Mouse (Mus musculus): ENCODE data around the gene Cad. TPM values are rescaled to one million over a fixed set of nuclear protein-coding genes. Genes with fewer than 3 reads are reported as not detected.

The Cad gene
- polyA plus RNA-seq, 1 experiment from 2014 or later: 38.4 TPM

DNA sequence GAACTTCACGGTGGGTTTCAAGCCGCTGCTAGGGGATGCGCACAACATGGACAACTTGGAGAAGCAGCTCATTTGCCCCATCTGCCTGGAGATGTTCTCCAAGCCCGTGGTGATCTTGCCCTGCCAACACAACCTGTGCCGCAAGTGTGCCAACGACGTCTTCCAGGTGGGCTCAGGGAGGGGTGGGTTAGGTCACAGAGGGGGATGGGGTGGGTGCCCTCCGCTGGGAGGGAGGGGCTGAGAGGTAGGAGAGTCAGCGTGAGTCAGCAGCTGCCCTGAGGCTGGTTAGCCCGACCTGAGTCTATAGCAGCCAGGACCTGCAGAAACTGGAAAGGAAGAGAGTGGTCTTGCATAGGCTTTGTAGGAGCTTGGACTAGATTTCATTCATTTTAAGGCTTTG is 62.3 kb downstream of the Cad start:
- peak overlapping the region; percentile 36 for H3K4me3 ChIP-seq
- 13% methylated on average over 10 of the region's 10 CpGs for WGBS
- H3K4me2 ChIP-seq: peak overlapping the region; percentile 69
- H3K9ac ChIP-seq: peak overlapping the region; percentile 60
- no peaks in the 10 kb centered on the region for H3K36me3 ChIP-seq
- no peak for ATAC-seq (ENCODE audit: insufficient number of reproducible peaks, low FRiP score)
- peaks cover 10% of the 10 kb centered on the region for H3K4me1 ChIP-seq (replicated peaks)
- peak overlapping the region; percentile 85 for H3K27ac ChIP-seq (ENCODE audit: poor library complexity, severe bottlenecking)
- H3K9me3 ChIP-seq (replicated peaks): no peaks in the 10 kb centered on the region
- no peaks in the 10 kb centered on the region; the same call in 1 of the 2 replicates for H3K27me3 ChIP-seq (replicated peaks)

GRCm38 (mm10) chr5:31121111-31121510 is 66.5 kb downstream of the Cad start:
- H3K4me3 ChIP-seq: no peak overlapping the region
- H3K9ac ChIP-seq: no peak overlapping the region
- no peak for ATAC-seq (ENCODE audit: insufficient number of reproducible peaks, low FRiP score)
- H3K36me3 ChIP-seq: no peaks in the 10 kb centered on the region
- H3K27ac ChIP-seq (ENCODE audit: poor library complexity, severe bottlenecking): no peak overlapping the region
- 74% methylated on average over 8 of the region's 8 CpGs for WGBS
- no peaks in the 10 kb centered on the region; the same call in 1 of the 2 replicates for H3K27me3 ChIP-seq (replicated peaks)
- peaks cover 9% of the 10 kb centered on the region for H3K4me1 ChIP-seq (replicated peaks)
- no peaks in the 10 kb centered on the region for H3K9me3 ChIP-seq (replicated peaks)
- H3K4me2 ChIP-seq: no peak overlapping the region

DNA sequence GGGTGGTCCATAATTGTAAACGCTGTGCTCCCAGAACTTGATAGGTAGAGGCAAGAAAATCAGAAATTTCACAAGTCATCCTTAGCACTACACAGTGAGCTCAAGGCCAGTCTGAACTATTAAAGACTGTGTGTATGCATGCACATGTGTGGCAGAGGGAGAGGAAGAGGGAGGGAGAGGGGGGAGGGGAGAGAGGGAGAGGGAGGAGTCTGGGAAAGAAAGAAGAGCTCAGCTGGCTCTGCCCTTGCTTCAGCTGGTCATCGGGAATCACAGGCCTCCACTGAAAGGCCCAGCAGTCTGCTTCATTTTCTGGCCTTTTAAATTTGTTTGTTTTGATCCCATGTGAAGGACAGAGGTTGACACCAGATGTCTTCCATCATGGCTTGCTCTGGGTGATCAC is 68.9 kb downstream of the Cad start:
- H3K9ac ChIP-seq: no peak overlapping the region
- no peaks in the 10 kb centered on the region for H3K4me1 ChIP-seq (replicated peaks)
- no peak overlapping the region for H3K4me3 ChIP-seq
- no peak overlapping the region for H3K27ac ChIP-seq (ENCODE audit: poor library complexity, severe bottlenecking)
- no peak for ATAC-seq (ENCODE audit: insufficient number of reproducible peaks, low FRiP score)
- H3K36me3 ChIP-seq: no peaks in the 10 kb centered on the region
- no peak overlapping the region for H3K4me2 ChIP-seq
- 48% methylated on average over 2 of the region's 2 CpGs for WGBS
- no peaks in the 10 kb centered on the region for H3K27me3 ChIP-seq (replicated peaks)
- H3K9me3 ChIP-seq (replicated peaks): no peaks in the 10 kb centered on the region

- Histone ChIP-seq H3K27me3 (replicated peaks) (no peaks in the 10 kb centered on the region), H3K9me3 (replicated peaks) (no peaks in the 10 kb centered on the region), H3K4me3 (no peak overlapping the region), H3K27ac (ENCODE audit: poor library complexity, severe bottlenecking) (no peak overlapping the region), H3K36me3 (no peaks in the 10 kb centered on the region), H3K9ac (no peak overlapping the region), H3K4me2 (no peak overlapping the region), H3K4me1 (replicated peaks) (no peaks in the 10 kb centered on the region)
- no peak for ATAC-seq (ENCODE audit: insufficient number of reproducible peaks, low FRiP score)
- 31% methylated on average over 5 of the region's 5 CpGs for WGBS
Measured at GRCm38 (mm10) chr5:31126050-31126449, 71.5 kb downstream of the Cad start.

Other genes with a start within 250 kb of the Cad start
- gene Mapre3, start 240.1 kb upstream of the Cad start, polyA plus RNA-seq (2016; fragmentation: Nextera tagmentation; extraction: Ambion mirVana): 18.3 and 19.6 TPM in 2 replicates
- gene Tmem214, start 186.8 kb upstream of the Cad start, polyA plus RNA-seq (2016; fragmentation: Nextera tagmentation; extraction: Ambion mirVana): 81.9 and 84.8 TPM in 2 replicates
- gene Agbl5, start 166.1 kb upstream of the Cad start, polyA plus RNA-seq (2016; fragmentation: Nextera tagmentation; extraction: Ambion mirVana): 12.5 and 14.4 TPM in 2 replicates
- 386 and 388 TPM in 2 replicates for gene Ost4, start 147.0 kb upstream of the Cad start, polyA plus RNA-seq (2016; fragmentation: Nextera tagmentation; extraction: Ambion mirVana)
- gene Emilin1, start 141.4 kb upstream of the Cad start, polyA plus RNA-seq (2016; fragmentation: Nextera tagmentation; extraction: Ambion mirVana): 179 and 187 TPM in 2 replicates
- gene Khk, start 133.3 kb upstream of the Cad start, polyA plus RNA-seq (2016; fragmentation: Nextera tagmentation; extraction: Ambion mirVana): 6.5 and 8.1 TPM in 2 replicates
- 4.9 and 5.2 TPM in 2 replicates for gene Cgref1, start 109.2 kb upstream of the Cad start, polyA plus RNA-seq (2016; fragmentation: Nextera tagmentation; extraction: Ambion mirVana)
- 86.0 and 89.0 TPM in 2 replicates for gene Preb, start 94.4 kb upstream of the Cad start, polyA plus RNA-seq (2016; fragmentation: Nextera tagmentation; extraction: Ambion mirVana)
- gene Tcf23, start 86.1 kb upstream of the Cad start, polyA plus RNA-seq (2016; fragmentation: Nextera tagmentation; extraction: Ambion mirVana): 0.18 and 0.22 TPM in 2 replicates
- 102 and 107 TPM in 2 replicates for gene Atraid, start 6.5 kb upstream of the Cad start, polyA plus RNA-seq (2016; fragmentation: Nextera tagmentation; extraction: Ambion mirVana)
- 7.9 and 8.0 TPM in 2 replicates for gene Slc5a6, start 5.9 kb upstream of the Cad start, polyA plus RNA-seq (2016; fragmentation: Nextera tagmentation; extraction: Ambion mirVana)
- gene Dnajc5g, start 51.5 kb downstream of the Cad start, polyA plus RNA-seq (2016; fragmentation: Nextera tagmentation; extraction: Ambion mirVana): not detected in 2 replicates
- 0.39 and 0.47 TPM in 2 replicates for gene Slc30a3, start 53.5 kb downstream of the Cad start, polyA plus RNA-seq (2016; fragmentation: Nextera tagmentation; extraction: Ambion mirVana)
- gene Trim54, start 61.9 kb downstream of the Cad start, polyA plus RNA-seq (2016; fragmentation: Nextera tagmentation; extraction: Ambion mirVana): 12.8 and 12.9 TPM in 2 replicates
- 0.38 TPM in 1 of 2 replicates, not detected in the other for gene Ucn, start 84.0 kb downstream of the Cad start, polyA plus RNA-seq (2016; fragmentation: Nextera tagmentation; extraction: Ambion mirVana)
- 66.8 and 68.8 TPM in 2 replicates for gene Mpv17, start 99.5 kb downstream of the Cad start, polyA plus RNA-seq (2016; fragmentation: Nextera tagmentation; extraction: Ambion mirVana)
- 1.0 and 1.3 TPM in 2 replicates for gene Gm29609, start 125.1 kb downstream of the Cad start, polyA plus RNA-seq (2016; fragmentation: Nextera tagmentation; extraction: Ambion mirVana)
- 58.8 and 63.7 TPM in 2 replicates for gene Gtf3c2, start 125.4 kb downstream of the Cad start, polyA plus RNA-seq (2016; fragmentation: Nextera tagmentation; extraction: Ambion mirVana)
- 112 and 116 TPM in 2 replicates for gene Snx17, start 138.4 kb downstream of the Cad start, polyA plus RNA-seq (2016; fragmentation: Nextera tagmentation; extraction: Ambion mirVana)
- gene Eif2b4, start 138.7 kb downstream of the Cad start, polyA plus RNA-seq (2016; fragmentation: Nextera tagmentation; extraction: Ambion mirVana): 52.3 and 60.5 TPM in 2 replicates
- gene Zfp513, start 147.5 kb downstream of the Cad start, polyA plus RNA-seq (2016; fragmentation: Nextera tagmentation; extraction: Ambion mirVana): 9.9 and 10.5 TPM in 2 replicates
- 111 and 112 TPM in 2 replicates for gene Ppm1g, start 165.9 kb downstream of the Cad start, polyA plus RNA-seq (2016; fragmentation: Nextera tagmentation; extraction: Ambion mirVana)
- gene Nrbp1, start 186.1 kb downstream of the Cad start, polyA plus RNA-seq (2016; fragmentation: Nextera tagmentation; extraction: Ambion mirVana): 127 and 137 TPM in 2 replicates
- 0.34 TPM in 1 of 2 replicates, not detected in the other for gene Gm9970, start 186.5 kb downstream of the Cad start, polyA plus RNA-seq (2016; fragmentation: Nextera tagmentation; extraction: Ambion mirVana)
- gene Krtcap3, start 196.9 kb downstream of the Cad start, polyA plus RNA-seq (2016; fragmentation: Nextera tagmentation; extraction: Ambion mirVana): 7.4 and 7.5 TPM in 2 replicates
- gene Ift172, start 236.3 kb downstream of the Cad start, polyA plus RNA-seq (2016; fragmentation: Nextera tagmentation; extraction: Ambion mirVana): 33.9 and 34.0 TPM in 2 replicates
- gene Fndc4, start 241.3 kb downstream of the Cad start, polyA plus RNA-seq (2016; fragmentation: Nextera tagmentation; extraction: Ambion mirVana): 25.8 and 32.3 TPM in 2 replicates
- 0.19 TPM in 1 of 2 replicates, not detected in the other for gene Gckr, start 242.7 kb downstream of the Cad start, polyA plus RNA-seq (2016; fragmentation: Nextera tagmentation; extraction: Ambion mirVana)

Data from heart, embryonic 12.5 days (tissue).